Mouse (Mus musculus): ENCODE results near the gene Pcbd2. TPM values are rescaled to one million over a fixed set of nuclear protein-coding genes. Genes with fewer than 3 reads are reported as not detected.
"Not testable (repeated sequence)": the region's sequence is repeated elsewhere in the genome, so short reads cannot be mapped to it uniquely, and the experiment has no call there.

Pcbd2 gene
- polyA plus RNA-seq, 1 experiment from 2014 or later: 59.1 TPM

GRCm38 (mm10) chr13:55695989-55696388 lies 31.2 kb upstream of the Pcbd2 start:
- not testable (repeated sequence) for ATAC-seq (replicated peaks; ENCODE audit: insufficient number of reproducible peaks, low FRiP score, low TSS enrichment); H3K9ac ChIP-seq (ENCODE audit: low read depth, low read length); H3K4me3 ChIP-seq (ENCODE audit: low read depth, low read length); H3K27me3 ChIP-seq (ENCODE audit: control insufficient read depth, insufficient read depth, low read length); H3K9me3 ChIP-seq (replicated peaks; ENCODE audit: control insufficient read depth, low read length); H3K4me2 ChIP-seq; H3K27ac ChIP-seq (ENCODE audit: low read depth, low read length)
- peaks cover 13% of the 10 kb centered on the region for H3K36me3 ChIP-seq (ENCODE audit: control insufficient read depth, insufficient read depth, low read length)
- H3K4me1 ChIP-seq (ENCODE audit: control insufficient read depth, insufficient read depth, low read length): peaks cover 12% of the 10 kb centered on the region
- WGBS (ENCODE audit: insufficient replicate concordance): no CpG with 5 or more reads among the region's 3 CpGs

DNA sequence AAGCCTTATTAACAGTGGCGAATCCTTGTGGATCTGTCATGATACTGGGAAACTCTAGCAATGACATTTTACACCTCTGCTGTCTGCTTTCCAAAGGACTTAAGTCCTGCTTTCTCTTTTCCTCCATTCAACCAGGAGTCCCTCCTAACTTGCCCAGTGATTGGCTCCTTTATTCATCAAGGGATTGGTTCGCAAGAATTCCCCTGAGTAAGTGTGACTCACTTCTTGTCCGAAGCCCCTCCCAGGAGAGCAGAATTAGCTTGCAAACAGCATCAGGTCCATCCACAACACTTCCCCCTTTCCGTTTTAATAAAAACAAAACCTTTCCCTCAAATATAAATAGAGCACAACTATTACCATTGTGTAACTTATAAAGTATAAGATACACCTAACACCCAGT lies 22.9 kb upstream of the Pcbd2 start:
- Histone ChIP-seq H3K9me3 (replicated peaks; ENCODE audit: control insufficient read depth, low read length) (peaks cover 3% of the 10 kb centered on the region; the same call in 1 of the 2 replicates), H3K4me2 (no peak overlapping the region), H3K36me3 (ENCODE audit: control insufficient read depth, insufficient read depth, low read length) (peaks cover 19% of the 10 kb centered on the region), H3K4me1 (ENCODE audit: control insufficient read depth, insufficient read depth, low read length) (no peaks in the 10 kb centered on the region), H3K4me3 (ENCODE audit: low read depth, low read length) (no peak overlapping the region), H3K27ac (ENCODE audit: low read depth, low read length) (no peak overlapping the region), H3K27me3 (ENCODE audit: control insufficient read depth, insufficient read depth, low read length) (no peaks in the 10 kb centered on the region), H3K9ac (ENCODE audit: low read depth, low read length) (no peak overlapping the region)
- ATAC-seq (replicated peaks; ENCODE audit: insufficient number of reproducible peaks, low FRiP score, low TSS enrichment): no peak
- 85% methylated on average over 4 of the region's 4 CpGs for WGBS (ENCODE audit: insufficient replicate concordance)

DNA sequence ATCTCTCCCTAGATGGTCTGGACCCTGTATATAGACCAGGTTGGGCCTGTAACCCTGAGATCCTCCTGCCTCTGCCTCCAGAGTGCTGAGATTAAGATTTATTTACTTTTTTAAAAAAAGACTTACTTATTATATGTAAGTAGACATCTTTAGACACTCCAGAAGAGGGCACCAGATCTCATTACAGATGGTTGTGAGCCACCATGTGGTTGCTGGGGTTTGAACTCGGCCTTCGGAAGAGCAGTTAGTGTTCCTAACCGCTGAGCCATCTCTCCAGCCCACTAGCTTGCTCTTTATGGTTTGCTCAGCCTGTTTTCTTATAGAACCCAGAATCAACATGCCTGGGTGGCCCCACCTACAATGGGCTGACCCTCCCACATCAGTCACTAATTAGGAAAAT lies 14.3 kb upstream of the Pcbd2 start:
- no peak overlapping the region for H3K4me2 ChIP-seq
- 84% methylated on average over 3 of the region's 3 CpGs for WGBS (ENCODE audit: insufficient replicate concordance)
- no peaks in the 10 kb centered on the region for H3K4me1 ChIP-seq (ENCODE audit: control insufficient read depth, insufficient read depth, low read length)
- H3K9me3 ChIP-seq (replicated peaks; ENCODE audit: control insufficient read depth, low read length): no peaks in the 10 kb centered on the region
- H3K9ac ChIP-seq (ENCODE audit: low read depth, low read length): no peak overlapping the region
- no peak overlapping the region for H3K4me3 ChIP-seq (ENCODE audit: low read depth, low read length)
- no peak for ATAC-seq (replicated peaks; ENCODE audit: insufficient number of reproducible peaks, low FRiP score, low TSS enrichment)
- H3K27ac ChIP-seq (ENCODE audit: low read depth, low read length): no peak overlapping the region
- no peaks in the 10 kb centered on the region for H3K27me3 ChIP-seq (ENCODE audit: control insufficient read depth, insufficient read depth, low read length)
- H3K36me3 ChIP-seq (ENCODE audit: control insufficient read depth, insufficient read depth, low read length): no peaks in the 10 kb centered on the region

DNA sequence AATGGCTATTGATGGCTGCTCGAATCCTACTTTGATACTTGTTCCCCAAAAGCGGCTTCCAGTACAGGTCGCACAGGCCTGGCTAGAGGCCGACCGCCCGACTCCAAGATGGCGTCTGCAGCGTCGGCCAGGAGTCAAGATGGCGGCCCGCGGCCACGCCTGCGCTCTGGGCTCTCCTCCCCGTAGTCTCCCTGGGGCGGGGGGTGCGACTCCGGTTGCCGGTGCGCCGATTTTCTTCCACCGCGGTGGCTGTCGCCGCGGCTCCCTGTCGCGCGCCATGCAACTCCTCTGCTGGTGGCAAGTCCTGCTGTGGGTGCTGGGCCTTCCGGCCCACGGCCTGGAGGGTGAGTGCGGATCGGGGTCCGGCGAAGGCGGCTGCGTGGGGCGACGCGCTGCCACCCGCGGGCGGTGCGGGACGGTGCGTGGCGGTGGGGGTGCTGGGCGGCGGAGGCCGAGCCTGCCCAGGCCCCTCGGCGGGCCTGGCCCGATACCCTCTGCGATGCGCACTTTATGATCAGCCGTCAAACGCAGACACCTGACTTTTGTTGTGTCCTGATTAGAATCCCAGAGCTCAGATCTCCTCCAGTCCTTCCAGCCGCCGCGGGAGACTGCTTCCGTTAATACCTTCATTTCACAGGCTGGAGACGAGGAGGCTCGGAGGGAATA lies 12.5 kb upstream of the Pcbd2 start, which contains the start of gene Txndc15:
TSS of gene Txndc15 (plus strand) at position 150 of the 666 bp plus-strand sequence.
- peak within 1 kb of the TSS; percentile 67 for H3K4me2 ChIP-seq
- peak within 1 kb of the TSS; percentile 98 for H3K9ac ChIP-seq (ENCODE audit: low read depth, low read length)
- H3K9me3 ChIP-seq (replicated peaks; ENCODE audit: control insufficient read depth, low read length): no peaks in the 10 kb centered on the region
- no peaks in the 10 kb centered on the region for H3K4me1 ChIP-seq (ENCODE audit: control insufficient read depth, insufficient read depth, low read length)
- H3K36me3 ChIP-seq (ENCODE audit: control insufficient read depth, insufficient read depth, low read length): peaks cover 7% of the 10 kb centered on the region; the same call in 1 of the 2 replicates
- H3K27me3 ChIP-seq (ENCODE audit: control insufficient read depth, insufficient read depth, low read length): no peaks in the 10 kb centered on the region
- peak; percentile 84 for ATAC-seq (replicated peaks; ENCODE audit: insufficient number of reproducible peaks, low FRiP score, low TSS enrichment)
- H3K27ac ChIP-seq (ENCODE audit: low read depth, low read length): peak within 1 kb of the TSS; percentile 87
- WGBS (ENCODE audit: insufficient replicate concordance): under 1% methylated on average over 63 of the region's 63 CpGs
- H3K4me3 ChIP-seq (ENCODE audit: low read depth, low read length): peak within 1 kb of the TSS; percentile 94

DNA sequence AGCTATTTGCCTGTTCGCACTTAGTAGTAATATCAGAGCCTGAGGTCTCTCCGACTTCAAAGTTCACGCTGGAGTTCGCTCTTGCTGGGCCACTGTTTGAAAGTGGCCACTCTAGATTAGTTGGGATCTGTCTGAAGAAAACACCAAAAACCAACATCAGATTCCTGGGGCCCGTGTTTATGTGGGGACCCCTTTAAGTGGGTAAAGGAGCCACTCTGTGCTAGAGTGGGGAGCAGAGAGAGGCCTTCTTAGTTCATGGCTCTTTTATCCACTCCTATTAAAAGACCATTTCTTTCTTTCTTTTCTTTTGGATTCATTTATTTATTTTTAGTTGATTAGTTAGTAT lies 12.0 kb upstream of the Pcbd2 start:
- WGBS (ENCODE audit: insufficient replicate concordance): 7% methylated on average over 5 of the region's 5 CpGs
- Histone ChIP-seq H3K9me3 (replicated peaks; ENCODE audit: control insufficient read depth, low read length) (no peaks in the 10 kb centered on the region), H3K27ac (ENCODE audit: low read depth, low read length) (peak overlapping the region; percentile 87), H3K4me2 (peak overlapping the region; percentile 67), H3K9ac (ENCODE audit: low read depth, low read length) (peak overlapping the region; percentile 98), H3K4me3 (ENCODE audit: low read depth, low read length) (peak overlapping the region; percentile 94), H3K36me3 (ENCODE audit: control insufficient read depth, insufficient read depth, low read length) (peaks cover 7% of the 10 kb centered on the region; the same call in 1 of the 2 replicates), H3K27me3 (ENCODE audit: control insufficient read depth, insufficient read depth, low read length) (no peaks in the 10 kb centered on the region), H3K4me1 (ENCODE audit: control insufficient read depth, insufficient read depth, low read length) (no peaks in the 10 kb centered on the region)
- ATAC-seq (replicated peaks; ENCODE audit: insufficient number of reproducible peaks, low FRiP score, low TSS enrichment): no peak

DNA sequence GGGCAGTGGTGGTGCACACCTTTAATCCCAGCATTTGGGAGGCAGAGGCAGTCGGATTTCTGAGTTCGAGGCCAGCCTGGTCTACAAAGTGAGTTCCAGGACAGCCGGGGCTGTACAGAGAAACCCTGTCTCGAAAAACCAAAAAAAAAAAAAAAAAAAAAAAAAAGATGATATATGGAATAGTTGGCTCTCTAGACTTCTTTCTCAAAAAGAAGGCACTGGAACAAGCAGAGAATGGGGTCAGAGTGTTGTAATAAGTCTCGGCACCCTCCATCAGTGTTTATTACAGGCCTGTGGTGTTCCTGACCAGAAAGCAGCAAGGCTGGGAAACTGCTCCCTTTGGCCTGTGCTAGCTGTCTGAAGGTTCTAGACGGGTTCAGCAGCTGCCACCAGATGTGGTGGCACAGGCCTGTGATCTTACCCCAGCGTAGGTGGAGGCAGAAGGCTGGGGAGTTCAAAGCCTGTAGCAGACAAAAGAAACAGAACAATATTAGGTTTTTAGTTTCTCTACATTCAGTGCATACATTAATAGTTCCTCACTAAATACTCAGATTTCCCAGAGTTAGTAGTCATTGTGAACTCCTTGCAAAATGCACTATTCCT lies 11.2 kb upstream of the Pcbd2 start:
- H3K4me2 ChIP-seq: no peak overlapping the region
- no peak overlapping the region for H3K27ac ChIP-seq (ENCODE audit: low read depth, low read length)
- 78% methylated on average over 6 of the region's 7 CpGs for WGBS (ENCODE audit: insufficient replicate concordance)
- no peak overlapping the region for H3K9ac ChIP-seq (ENCODE audit: low read depth, low read length)
- H3K4me3 ChIP-seq (ENCODE audit: low read depth, low read length): no peak overlapping the region
- no peaks in the 10 kb centered on the region for H3K27me3 ChIP-seq (ENCODE audit: control insufficient read depth, insufficient read depth, low read length)
- no peaks in the 10 kb centered on the region for H3K4me1 ChIP-seq (ENCODE audit: control insufficient read depth, insufficient read depth, low read length)
- no peaks in the 10 kb centered on the region for H3K9me3 ChIP-seq (replicated peaks; ENCODE audit: control insufficient read depth, low read length)
- ATAC-seq (replicated peaks; ENCODE audit: insufficient number of reproducible peaks, low FRiP score, low TSS enrichment): no peak
- peaks cover 10% of the 10 kb centered on the region; the same call in 1 of the 2 replicates for H3K36me3 ChIP-seq (ENCODE audit: control insufficient read depth, insufficient read depth, low read length)

DNA sequence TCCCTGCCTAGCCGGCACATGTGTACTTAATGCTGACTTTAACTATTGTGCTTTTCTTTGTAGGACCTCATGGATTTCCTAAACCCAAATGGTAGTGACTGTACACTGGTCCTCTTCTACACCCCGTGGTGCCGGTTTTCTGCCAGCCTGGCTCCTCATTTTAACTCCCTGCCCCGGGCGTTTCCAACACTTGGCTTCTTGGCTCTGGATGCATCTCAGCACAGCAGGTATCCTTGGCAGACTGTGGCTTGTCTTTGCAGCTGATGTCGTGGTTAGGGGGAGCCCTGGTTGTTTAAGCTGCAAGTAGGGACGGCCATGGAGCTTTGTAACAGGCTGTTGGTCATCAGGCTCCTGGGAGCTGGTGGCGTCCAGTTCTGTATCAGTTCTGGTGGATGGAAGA lies 5.7 kb upstream of the Pcbd2 start:
- no peak for ATAC-seq (replicated peaks; ENCODE audit: insufficient number of reproducible peaks, low FRiP score, low TSS enrichment)
- Histone ChIP-seq H3K27me3 (ENCODE audit: control insufficient read depth, insufficient read depth, low read length) (no peaks in the 10 kb centered on the region), H3K27ac (ENCODE audit: low read depth, low read length) (no peak overlapping the region), H3K36me3 (ENCODE audit: control insufficient read depth, insufficient read depth, low read length) (peaks cover 18% of the 10 kb centered on the region; the same call in 1 of the 2 replicates), H3K9me3 (replicated peaks; ENCODE audit: control insufficient read depth, low read length) (no peaks in the 10 kb centered on the region), H3K4me3 (ENCODE audit: low read depth, low read length) (no peak overlapping the region), H3K4me2 (no peak overlapping the region), H3K4me1 (ENCODE audit: control insufficient read depth, insufficient read depth, low read length) (no peaks in the 10 kb centered on the region), H3K9ac (ENCODE audit: low read depth, low read length) (no peak overlapping the region)
- WGBS (ENCODE audit: insufficient replicate concordance): 73% methylated on average over 8 of the region's 8 CpGs

DNA sequence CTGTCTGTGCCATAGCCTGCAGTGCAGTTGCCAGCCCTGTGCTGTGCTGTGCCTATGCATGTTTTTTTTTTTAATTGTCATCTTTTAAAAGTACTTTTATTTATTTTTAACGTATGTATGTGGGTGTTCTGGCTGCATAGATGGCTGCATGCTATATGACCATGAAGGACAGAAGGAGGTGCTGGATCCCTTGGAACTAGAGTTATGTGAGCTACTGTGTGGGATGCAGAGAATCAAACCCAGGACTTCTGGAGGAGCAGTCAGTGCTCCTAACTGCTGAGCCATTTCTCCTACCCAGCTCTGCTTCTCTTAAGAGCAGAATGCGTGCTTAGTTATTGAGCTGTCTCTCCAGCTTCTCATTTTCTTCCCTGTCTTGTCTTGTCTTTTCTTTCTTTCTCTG lies 5.2 kb upstream of the Pcbd2 start:
- no peak for ATAC-seq (replicated peaks; ENCODE audit: insufficient number of reproducible peaks, low FRiP score, low TSS enrichment)
- Histone ChIP-seq H3K9ac (ENCODE audit: low read depth, low read length) (no peak overlapping the region), H3K4me3 (ENCODE audit: low read depth, low read length) (no peak overlapping the region), H3K27ac (ENCODE audit: low read depth, low read length) (no peak overlapping the region), H3K4me2 (no peak overlapping the region), H3K36me3 (ENCODE audit: control insufficient read depth, insufficient read depth, low read length) (peaks cover 18% of the 10 kb centered on the region; the same call in 1 of the 2 replicates), H3K9me3 (replicated peaks; ENCODE audit: control insufficient read depth, low read length) (no peaks in the 10 kb centered on the region), H3K27me3 (ENCODE audit: control insufficient read depth, insufficient read depth, low read length) (no peaks in the 10 kb centered on the region), H3K4me1 (ENCODE audit: control insufficient read depth, insufficient read depth, low read length) (no peaks in the 10 kb centered on the region)
- 92% methylated on average over 2 of the region's 2 CpGs for WGBS (ENCODE audit: insufficient replicate concordance)

Measured in heart, embryonic 11.5 days (tissue).